In genomic region chr1:132000506-132000905, GRCm38 (mm10) we compare ENCODE assay signal across 14 mouse cellular contexts. TPM values are rescaled to one million over a fixed set of nuclear protein-coding genes. Genes with fewer than 3 reads are reported as not detected.
DNase-seq lines count a peak whose midpoint lies in the region; TF ChIP-seq lines count a peak whose summit lies in the region.
"Had no signal": no experiment of that assay in that cellular context is flagged by ENCODE, and none has a peak within 500 bp of the region (broad histone marks: within the 10 kb centered on the region; RNA-seq: fewer than 3 reads in every experiment).

No protein-coding gene starts in this region.

- no peak for TF ChIP-seq POLR2A in liver, adult 2 months (IDR thresholded peaks at IDR 0.05; ENCODE audit: extremely low read depth, insufficient read depth, low read length)
- TF ChIP-seq POLR2A in CH12.LX (IDR thresholded peaks at IDR 0.05; ENCODE audit: low read depth, low read length): no peak
- no peak for TF ChIP-seq POLR2A in brain, embryonic 14.5 days (IDR thresholded peaks at IDR 0.05; ENCODE audit: borderline replicate concordance, extremely low read depth, insufficient read depth, insufficient read length, poor library complexity, severe bottlenecking)

- peak; percentile 48 for TF ChIP-seq RAD21 in CH12.LX (IDR thresholded peaks at IDR 0.05; ENCODE audit: low read depth, low read length)

- no peak for DNase-seq in liver, adult 2 months (ENCODE audit: extremely low read depth, low read depth, low spot score)
- DNase-seq in liver: no peak
- peak; percentile 56 to 57 for DNase-seq in B cell, adult 2 months
- DNase-seq in CH12.LX (ENCODE audit: extremely low read depth): no peak
- no peak for DNase-seq in brain, embryonic 14.5 days (ENCODE audit: low read depth)
- DNase-seq in Muller cell, postnatal 12 days (ENCODE audit: inconsistent ontology term): no peak
- DNase-seq in spleen, adult 18-20 months: no peak
- DNase-seq in ovary, postnatal 36 days (ENCODE audit: low spot score): no peak
- DNase-seq: adrenal gland, adult 2 months; cerebellum, adult 8-10 months had no signal

- no peak overlapping the region for H3K27ac ChIP-seq in liver, adult 2 months (replicated peaks; ENCODE audit: insufficient read depth, low read depth, low read length)
- no peak overlapping the region for H3K27ac ChIP-seq in CH12.LX (ENCODE audit: insufficient read depth, low read depth)
- H3K27ac ChIP-seq: heart, embryonic 10.5 days; hindbrain, embryonic 15.5 days; limb, embryonic 13.5 days; midbrain, embryonic 10.5 days had no signal

- H3K4me3 ChIP-seq in liver, adult 2 months (ENCODE audit: insufficient read depth, low read depth, low read length): no peak overlapping the region
- no peak overlapping the region for H3K4me3 ChIP-seq in CH12.LX (replicated peaks in 1 of 3; ENCODE audit: low read depth in 2 of 3, low read length in 2 of 3, poor library complexity in 1 of 3)
- H3K4me3 ChIP-seq: heart, embryonic 10.5 days; hindbrain, embryonic 15.5 days; limb, embryonic 13.5 days; midbrain, embryonic 10.5 days had no signal

- no peak overlapping the region for H3K4me2 ChIP-seq in CH12.LX (ENCODE audit: insufficient read depth, low read depth, poor library complexity, severe bottlenecking)
- H3K4me2 ChIP-seq: hindbrain, embryonic 15.5 days; limb, embryonic 13.5 days had no signal

- no peaks in the 10 kb centered on the region for H3K27me3 ChIP-seq in liver, adult 2 months (ENCODE audit: control insufficient read depth, insufficient read depth, low read length)
- no peaks in the 10 kb centered on the region for H3K27me3 ChIP-seq in CH12.LX (replicated peaks)
- H3K27me3 ChIP-seq: hindbrain, embryonic 15.5 days; limb, embryonic 13.5 days had no signal

- H3K36me3 ChIP-seq in liver, adult 2 months (ENCODE audit: control insufficient read depth, insufficient read depth, low read length): no peaks in the 10 kb centered on the region
- no peaks in the 10 kb centered on the region for H3K36me3 ChIP-seq in CH12.LX (replicated peaks in 1 of 2; ENCODE audit: control insufficient read depth in 1 of 2, insufficient read depth in 1 of 2, low read length in 1 of 2)
- H3K36me3 ChIP-seq: heart, embryonic 10.5 days; hindbrain, embryonic 15.5 days; limb, embryonic 13.5 days; midbrain, embryonic 10.5 days had no signal

- in situ Hi-C loops in CH12.LX (cut with MboI; ENCODE audit: low pct_ligation_motif_present, low pct_unique_long_range_greater_than_20kb, low sequenced_read_pairs): no loop called here

- no peak overlapping the region for H3K9ac ChIP-seq in liver, adult 2 months (ENCODE audit: low read depth, low read length)
- H3K9ac ChIP-seq in CH12.LX (ENCODE audit: insufficient read depth, low read depth): no peak overlapping the region
- H3K9ac ChIP-seq: hindbrain, embryonic 15.5 days; limb, embryonic 13.5 days had no signal

- H3K79me2 ChIP-seq in liver, adult 2 months (ENCODE audit: control insufficient read depth, insufficient read depth, low read length): no peaks in the 10 kb centered on the region
- H3K79me2 ChIP-seq in CH12.LX (replicated peaks; ENCODE audit: control insufficient read depth, extremely low read depth, insufficient read depth, poor library complexity, severe bottlenecking): no peaks in the 10 kb centered on the region

- peaks cover 9% of the 10 kb centered on the region for H3K9me3 ChIP-seq in CH12.LX (replicated peaks; ENCODE audit: low read length)
- H3K9me3 ChIP-seq: heart, embryonic 10.5 days; hindbrain, embryonic 15.5 days; limb, embryonic 13.5 days; midbrain, embryonic 10.5 days had no signal

- TF ChIP-seq CTCF in liver, adult 2 months (IDR thresholded peaks at IDR 0.05; ENCODE audit: low read depth, low read length): peak; percentile 52
- TF ChIP-seq CTCF in CH12.LX (conservative IDR thresholded peaks at IDR 0.05 in 1 of 2, IDR thresholded peaks at IDR 0.05 in 1 of 2; ENCODE audit: low read depth in 2 of 2, low read length in 2 of 2): peak in 1 of 2 experiments; percentile 66; a peak in 2 of 4 replicates
- TF ChIP-seq CTCF in brain, embryonic 14.5 days (IDR thresholded peaks at IDR 0.05; ENCODE audit: borderline replicate concordance, extremely low read depth, insufficient read depth, insufficient read length): peak; percentile 7; the same call in 1 of the 2 replicates

- dilution Hi-C loops in CH12.LX (cut with MboI; ENCODE audit: extremely low pct_ligation_motif_present, extremely low pct_unique_long_range_greater_than_20kb, low sequenced_read_pairs): no loop called here

- TF ChIP-seq EP300 in CH12.LX (IDR thresholded peaks at IDR 0.05; ENCODE audit: low read length): no peak

- no peaks in the 10 kb centered on the region for H3K4me1 ChIP-seq in liver, adult 2 months (ENCODE audit: control insufficient read depth, insufficient read depth, low read length)
- H3K4me1 ChIP-seq in CH12.LX (ENCODE audit: control insufficient read depth in 1 of 2, insufficient read depth in 2 of 2): peaks cover 15 to 35% of the 10 kb centered on the region in 2 experiments; a peak in 3 of 4 replicates
- H3K4me1 ChIP-seq: heart, embryonic 10.5 days; hindbrain, embryonic 15.5 days; midbrain, embryonic 10.5 days had no signal

TF ChIP-seq in CH12.LX, 34 proteins besides CTCF, POLR2A, EP300 and RAD21:
- no peak for TF ChIP-seq E2F4 (IDR thresholded peaks at IDR 0.05; ENCODE audit: insufficient replicate concordance, low read depth, low read length)
- TF ChIP-seq SMC3 (IDR thresholded peaks at IDR 0.05; ENCODE audit: low read depth, low read length): peak; percentile 63
- no peak for TF ChIP-seq ZMIZ1 (IDR thresholded peaks at IDR 0.05; ENCODE audit: low read depth, low read length)
- TF ChIP-seq MYC (IDR thresholded peaks at IDR 0.05; ENCODE audit: low read depth, low read length): peak; percentile 70
- TF ChIP-seq ZNF384 (IDR thresholded peaks at IDR 0.05; ENCODE audit: low read depth, low read length): peak; percentile 84

RNA-seq across cellular contexts. Expression of gene Elk4, which starts 6.9 kb away (rescaled TPM):
- total RNA-seq in liver, adult 2 months (2014; rRNA removed): 39.4 and 42.1 TPM in 2 replicates
- 17.2 and 23.3 TPM in 2 replicates for polyA plus RNA-seq in liver, adult 2 months (2012; rRNA removed)
- 18.9 and 21.0 TPM in 2 replicates for total RNA-seq in CH12.LX (2012; rRNA removed)
- 12.8 and 16.8 TPM in 2 replicates for total RNA-seq in CH12.LX (2014; rRNA removed)
- 16.1 and 17.4 TPM in 2 replicates for polyA plus RNA-seq in CH12.LX (2012; ENCODE audit: insufficient read length, low read depth)
- polyA plus RNA-seq in brain, embryonic 14.5 days (2012; rRNA removed): 12.7 and 16.6 TPM in 2 replicates

RNA-seq across cellular contexts. Expression of gene Slc45a3, which starts 37.7 kb away (rescaled TPM):
- total RNA-seq in liver, adult 2 months (2014; rRNA removed): 10.0 and 10.3 TPM in 2 replicates
- 28.0 and 39.8 TPM in 2 replicates for polyA plus RNA-seq in liver, adult 2 months (2012; rRNA removed)
- total RNA-seq in CH12.LX (2012; rRNA removed) (0.47 and 0.55 TPM in 2 replicates), CH12.LX (2014; rRNA removed) (0.11 and 0.16 TPM in 2 replicates)
- 0.15 and 0.20 TPM in 2 replicates for polyA plus RNA-seq in CH12.LX (2012; ENCODE audit: insufficient read length, low read depth)
- polyA plus RNA-seq in brain, embryonic 14.5 days (2012; rRNA removed): 4.1 and 5.7 TPM in 2 replicates

Comparison
In these comparisons a context has a peak if more than half of its experiments do, and no peak if none do; other contexts are left out.
1. DNase-seq: peak in B cell, adult 2 months (2 of 2); none in liver, adult 2 months (single experiment), liver (single experiment), CH12.LX (single experiment), brain, embryonic 14.5 days (single experiment), Muller cell, postnatal 12 days (single experiment), spleen, adult 18-20 months (0 of 2) and ovary, postnatal 36 days (single experiment).